Mouse (Mus musculus) cerebellum, postnatal 4 days (tissue): ENCODE results near the gene Tekt3.

Source experiments
- DNase-seq, 2 experiments: peaks; one replicate each; pipeline ENCODE4 v3.0.0; 2022; ENCODE audit warnings: low spot score in 2 of 2, mixed read lengths in 1 of 2

Tekt3 gene

DNA sequence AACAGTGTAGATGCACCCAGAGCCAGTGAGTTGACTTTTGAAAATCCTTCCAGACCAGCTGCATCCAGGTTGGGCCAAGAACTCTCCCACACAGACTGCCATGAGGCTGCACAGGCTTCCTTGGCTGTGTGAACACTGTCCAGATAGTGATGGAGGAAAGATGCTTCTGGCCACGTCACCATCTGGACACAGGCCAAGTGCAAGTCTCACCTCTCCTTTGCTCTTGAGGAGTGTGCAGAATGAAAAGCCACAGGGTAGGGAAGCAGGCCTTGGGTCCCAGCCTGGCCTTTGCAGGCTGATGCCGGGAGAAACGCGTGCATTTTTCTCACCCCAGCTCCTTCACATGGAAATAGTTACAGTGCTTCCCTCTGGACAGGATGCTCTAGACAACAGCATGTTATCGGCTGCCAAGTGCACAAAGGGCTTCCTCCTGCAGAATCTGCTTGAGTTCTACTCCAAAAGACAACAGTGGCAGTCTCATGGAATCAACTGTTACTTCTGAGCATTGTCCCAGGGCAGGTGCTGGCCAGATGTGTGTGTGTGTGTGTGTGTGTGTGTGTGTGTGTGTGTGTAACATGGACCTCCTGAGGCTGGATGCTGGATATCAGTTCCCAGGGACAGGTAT, 64.5 kb downstream of the Tekt3 start:
- no peak for DNase-seq

DNA sequence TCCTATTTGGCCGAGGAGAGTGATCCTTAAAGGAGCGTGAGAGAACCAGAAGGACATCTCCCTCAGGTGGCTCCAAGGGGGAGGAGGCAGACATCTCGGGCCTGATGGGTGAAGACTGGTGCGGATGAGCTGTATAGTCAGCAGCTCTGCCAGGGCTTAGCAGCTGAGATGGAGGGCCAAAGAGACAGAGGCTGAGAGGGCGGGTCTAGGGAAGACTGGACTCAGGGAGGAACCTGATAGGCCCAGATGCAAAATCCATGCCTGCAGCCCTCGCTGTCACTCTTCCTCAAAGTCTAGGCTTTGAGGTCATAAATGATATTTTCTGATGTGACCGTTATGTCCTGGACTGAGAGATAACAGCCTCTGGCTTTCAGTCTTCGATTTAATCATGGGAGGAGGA, 65.5 kb downstream of the Tekt3 start:
- no peak for DNase-seq

DNA sequence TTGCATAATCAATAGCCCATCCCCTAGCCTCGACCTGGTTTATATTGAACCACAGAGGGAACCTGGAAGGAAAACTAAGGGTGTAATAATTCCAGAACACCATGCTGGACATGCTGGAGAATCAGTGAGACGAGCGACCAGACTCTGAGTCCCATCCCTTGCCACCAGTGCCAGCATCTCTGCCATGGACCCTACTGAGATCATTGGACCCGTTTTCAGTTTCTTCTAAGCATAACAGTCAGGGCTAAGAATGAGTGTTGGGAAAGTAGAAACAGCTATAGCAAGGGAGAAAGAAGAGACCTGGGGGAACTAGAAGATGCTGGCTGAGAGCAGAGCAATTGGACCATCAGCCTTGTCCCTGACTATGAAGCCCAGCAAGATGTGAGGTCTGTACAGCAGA, 66.1 kb downstream of the Tekt3 start:
- DNase-seq, result no peak

DNA sequence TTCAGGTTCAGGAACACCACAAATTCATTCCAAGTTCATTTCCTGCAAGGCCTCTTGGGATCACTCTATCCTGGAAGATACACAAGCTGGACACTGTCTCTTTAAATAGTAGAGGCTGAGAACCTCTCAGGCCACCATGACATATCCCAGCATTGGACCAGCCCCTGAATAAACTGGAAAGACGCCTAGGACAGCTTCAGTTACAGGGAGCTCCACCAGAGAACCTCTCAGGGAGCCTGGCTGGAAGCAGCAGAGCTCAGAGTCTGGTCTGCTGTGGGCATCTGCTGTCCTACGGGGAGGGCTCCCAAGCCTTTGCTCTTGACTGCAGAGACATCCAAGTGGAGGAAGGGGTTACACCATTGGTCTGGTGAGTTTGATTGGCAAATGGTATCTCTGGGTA, 67.3 kb downstream of the Tekt3 start, which contains the start of gene Pmp22:
TSS of gene Pmp22 (plus strand) at position 199 of the 400 bp plus-strand sequence.
- no peak for DNase-seq

DNA sequence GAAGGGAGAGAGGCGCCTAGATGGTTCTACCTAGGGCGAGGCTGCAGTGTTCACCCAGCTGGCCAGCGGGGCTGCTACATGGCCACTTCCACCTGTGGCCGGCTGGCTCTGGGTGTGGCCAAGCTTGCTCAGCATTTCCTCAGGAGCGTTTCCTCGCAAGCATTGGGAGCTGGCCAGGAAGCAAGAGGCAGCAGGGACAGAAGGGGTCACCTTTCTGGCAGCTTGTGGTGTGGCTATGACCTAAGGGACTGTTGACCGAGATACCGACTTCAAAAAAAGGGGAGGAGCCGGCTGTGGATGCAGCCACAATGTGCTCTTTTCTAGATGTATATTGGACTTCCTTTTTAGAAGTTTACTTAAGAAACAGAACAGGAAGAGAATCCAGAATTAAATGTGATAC, 67.9 kb downstream of the Tekt3 start:
- DNase-seq, result no peak

DNA sequence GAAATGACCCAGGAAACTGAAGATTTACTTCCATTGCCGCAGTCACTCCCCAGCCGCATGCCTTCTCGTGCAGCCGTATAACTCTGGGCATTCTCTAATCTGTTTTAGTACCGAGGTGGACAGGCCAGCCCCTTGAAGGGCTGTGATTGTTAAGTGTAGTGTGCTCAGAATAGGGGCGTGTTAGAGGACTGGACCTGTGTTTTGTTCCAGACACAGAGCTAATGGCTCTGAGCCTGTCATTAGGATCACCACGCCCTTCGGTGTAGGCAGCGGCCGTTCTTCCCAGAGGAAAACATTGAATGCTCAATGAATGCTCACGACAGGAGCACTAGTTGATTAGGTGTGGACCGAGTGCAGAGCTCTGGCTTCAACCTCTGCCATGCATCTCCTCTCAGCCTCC, 68.4 kb downstream of the Tekt3 start:
- DNase-seq, result no peak

DNA sequence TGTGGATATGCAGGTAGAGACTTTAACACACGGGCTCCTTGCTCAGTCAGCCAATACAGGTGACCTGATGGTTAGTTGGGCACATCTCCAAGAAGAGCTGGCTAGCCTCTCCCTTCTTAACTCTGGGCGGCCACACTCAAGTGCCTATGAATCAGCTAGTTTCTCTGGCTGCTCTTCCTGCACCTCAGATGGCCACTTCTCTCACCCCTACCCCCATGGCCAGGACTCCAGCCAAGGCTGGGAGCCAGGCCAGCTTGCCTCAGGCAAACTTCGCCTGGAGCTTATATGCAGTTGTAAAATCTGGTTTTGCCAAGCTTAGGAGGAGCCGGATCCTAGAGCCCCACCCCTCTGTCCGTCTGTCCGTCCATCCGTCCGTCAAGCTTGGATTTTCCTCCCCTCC, 69.0 kb downstream of the Tekt3 start:
- DNase-seq, result peak in 1 of 2 experiments; percentile 75

DNA sequence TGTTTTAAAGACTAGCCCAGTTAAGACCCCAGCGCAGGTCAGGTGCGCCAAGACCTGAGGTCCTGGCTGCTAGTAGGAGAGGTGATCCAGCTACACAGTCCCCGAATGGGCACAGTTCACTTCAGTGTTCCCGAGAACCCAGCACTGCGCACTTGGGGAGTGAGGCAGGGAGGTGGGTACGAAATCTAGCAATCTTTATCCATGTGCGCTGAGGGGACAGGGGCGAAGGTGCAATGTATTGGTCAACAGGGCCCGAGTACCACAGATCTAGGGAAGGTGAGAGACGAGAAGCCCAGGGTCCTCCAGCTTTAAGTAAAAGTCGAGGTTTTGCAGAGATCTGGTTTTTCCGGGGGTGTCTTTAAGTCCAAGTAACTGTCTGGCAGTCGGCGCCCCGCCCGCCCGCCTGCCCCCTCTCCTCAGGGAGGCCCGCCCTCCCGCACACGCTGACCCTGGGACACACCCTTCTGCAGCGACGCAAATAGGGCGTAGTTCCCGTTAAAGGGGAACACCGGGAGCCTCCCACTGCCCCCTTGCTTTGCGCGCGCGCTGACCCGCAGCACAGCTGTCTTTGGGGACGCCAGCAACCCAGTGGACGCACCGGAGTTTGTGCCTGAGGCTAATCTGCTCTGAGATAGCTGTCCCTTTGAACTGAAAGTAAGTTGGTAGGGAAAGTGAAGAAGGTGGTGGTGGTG, 69.7 kb downstream of the Tekt3 start:
- no peak for DNase-seq

DNA sequence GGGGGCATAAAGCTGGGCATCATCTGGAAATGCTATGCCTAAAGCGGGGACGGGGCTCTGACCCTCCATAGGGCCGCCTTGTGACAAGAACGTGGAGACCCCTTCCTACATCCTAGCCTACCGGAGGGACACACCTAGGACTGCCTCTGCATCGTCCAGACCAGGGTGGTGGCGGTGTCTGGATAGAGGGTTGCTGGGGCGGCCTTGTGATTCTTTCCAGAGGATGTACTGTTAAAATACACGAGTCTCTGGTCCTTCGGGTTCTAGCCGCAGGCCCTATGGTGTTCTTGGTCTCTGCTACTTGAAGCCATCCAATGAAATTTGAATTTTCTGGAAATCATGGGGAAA, 70.2 kb downstream of the Tekt3 start:
- no peak for DNase-seq

DNA sequence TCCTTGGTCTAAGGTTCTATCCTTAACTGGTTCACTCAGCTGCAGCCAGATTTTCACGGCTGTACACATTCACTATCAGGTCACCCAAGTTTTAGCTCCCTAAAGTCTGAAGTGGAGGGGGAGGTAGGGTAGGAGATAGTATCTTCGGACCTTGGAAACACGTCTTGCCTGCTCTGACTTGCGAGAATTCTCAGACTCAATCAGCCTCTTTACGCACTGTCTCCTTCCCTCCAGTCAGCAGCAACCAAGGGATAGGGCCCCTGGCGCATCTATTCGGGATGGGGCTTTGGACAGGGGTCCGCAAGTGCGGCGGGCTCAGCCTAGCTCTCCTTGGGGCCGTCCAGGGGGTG, 70.7 kb downstream of the Tekt3 start:
- DNase-seq, result no peak

DNA sequence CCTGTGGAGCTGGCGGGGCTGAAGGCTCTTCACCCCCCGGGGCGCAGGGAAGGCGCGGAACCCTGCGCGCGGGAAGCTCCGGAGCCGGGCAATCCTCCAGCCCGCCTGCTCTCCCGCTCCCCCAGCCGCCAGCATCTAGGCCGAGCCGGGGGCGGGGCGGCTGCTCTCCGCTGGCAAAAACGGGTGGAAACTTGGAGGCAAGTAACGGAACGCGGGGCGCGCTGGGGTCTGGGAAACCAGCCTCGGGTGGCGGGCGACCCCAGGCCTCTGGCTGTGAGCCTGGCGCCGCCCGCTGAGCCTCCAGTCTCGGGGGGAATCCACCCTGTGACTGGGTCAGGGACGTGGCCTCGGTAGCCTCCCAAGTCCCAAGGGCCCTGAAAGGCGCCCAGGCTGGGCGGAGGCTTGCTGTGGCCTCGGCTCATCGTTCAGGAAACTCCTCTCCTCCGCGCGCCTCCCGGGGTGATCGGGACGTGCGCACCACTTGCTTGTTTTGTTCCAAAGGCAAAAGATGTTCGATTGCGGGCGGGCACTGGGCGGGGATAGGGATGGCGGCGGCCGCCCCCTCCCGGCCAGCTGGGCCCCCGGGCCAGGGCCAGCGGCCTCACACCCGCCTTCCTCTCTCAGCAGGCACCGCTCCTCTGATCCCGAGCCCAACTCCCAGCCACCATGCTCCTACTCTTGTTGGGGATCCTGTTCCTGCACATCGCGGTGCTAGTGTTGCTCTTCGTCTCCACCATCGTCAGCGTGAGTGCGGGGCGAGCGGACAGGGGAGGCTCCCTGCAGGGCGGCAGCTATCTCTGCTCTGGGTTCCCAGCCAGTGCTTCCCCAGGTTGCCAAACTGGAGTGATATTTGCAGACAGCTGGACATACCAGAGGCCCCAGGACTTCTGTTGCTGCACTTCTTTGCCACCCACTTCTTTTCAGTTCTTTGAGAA, 71.3 kb downstream of the Tekt3 start:
- peak; percentile 38 to 60 for DNase-seq

DNA sequence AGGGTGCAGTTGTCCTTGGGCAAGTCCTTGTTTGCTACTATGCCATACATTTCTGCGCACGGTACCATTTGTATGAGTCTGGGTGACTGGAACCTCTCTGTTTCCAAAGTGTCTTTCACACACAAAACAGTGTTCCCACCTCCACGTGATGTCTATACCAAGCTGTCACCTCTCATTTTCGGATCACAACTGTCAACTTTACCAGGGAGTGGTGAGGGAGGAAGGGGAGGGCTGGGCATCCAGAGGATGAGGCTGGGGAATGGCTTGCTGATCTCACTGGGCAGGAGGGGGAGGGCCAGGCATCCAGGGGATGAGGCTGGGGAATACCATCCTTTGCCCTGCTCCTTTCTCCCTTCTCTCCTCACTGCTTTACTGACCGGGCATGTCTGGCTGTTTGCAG, 72.6 kb downstream of the Tekt3 start:
- DNase-seq, result no peak

DNA sequence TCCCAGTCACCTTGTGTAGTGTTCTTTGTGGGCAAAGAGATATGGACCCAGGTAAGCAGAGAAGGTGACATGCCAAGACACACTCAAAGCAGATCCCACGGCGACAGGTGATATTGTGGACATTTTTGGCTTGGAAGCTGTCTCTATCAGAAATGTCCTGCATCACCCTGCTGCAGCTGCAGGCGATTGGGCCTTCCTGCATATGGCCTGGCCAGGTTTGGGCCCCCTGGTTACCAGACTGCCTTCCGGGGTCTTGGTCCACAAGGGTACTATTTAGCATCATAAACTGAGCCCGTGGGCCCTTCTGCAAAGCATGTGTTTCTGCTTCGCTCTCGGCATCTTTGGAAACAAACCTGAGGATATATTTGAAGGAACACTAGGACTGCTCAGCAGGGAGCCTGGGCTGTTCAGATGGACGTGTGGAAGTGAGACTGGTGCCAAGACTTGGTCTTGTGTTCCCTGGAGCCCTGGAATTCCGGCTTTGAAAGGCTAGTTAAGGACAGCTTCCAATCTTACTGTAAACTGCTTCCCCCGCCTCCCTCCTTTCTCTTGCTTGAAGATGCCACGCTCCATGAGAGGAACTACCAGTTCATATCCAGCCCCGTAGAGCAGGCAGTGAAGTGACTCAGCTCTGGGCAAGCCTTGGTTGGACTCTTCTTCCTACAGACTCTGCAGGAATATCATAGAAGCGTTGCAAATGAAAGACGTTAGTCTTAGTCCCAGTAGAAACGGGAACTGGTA, 73.5 kb downstream of the Tekt3 start:
- DNase-seq, result no peak

DNA sequence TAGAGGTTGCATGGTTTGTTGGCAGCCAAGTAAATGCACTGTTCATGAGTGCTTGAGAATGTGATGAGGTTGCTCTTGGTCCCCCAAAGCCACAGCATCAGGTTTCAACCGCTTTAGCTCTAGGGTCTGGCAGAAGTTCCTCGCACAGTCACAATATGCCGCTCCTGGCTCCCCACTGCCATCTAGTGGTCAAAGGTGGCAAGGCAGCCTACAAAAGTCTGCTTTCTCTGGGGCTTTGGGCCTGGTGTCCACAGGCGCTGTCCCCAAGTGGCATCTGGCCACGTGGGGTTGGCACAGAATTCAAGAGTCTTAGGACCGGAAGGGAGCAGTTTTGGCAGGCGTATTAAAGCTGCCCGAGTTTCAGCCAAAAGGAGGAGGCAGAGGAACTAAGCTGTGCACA, 74.2 kb downstream of the Tekt3 start:
- DNase-seq, result peak; percentile 96 to 99

DNA sequence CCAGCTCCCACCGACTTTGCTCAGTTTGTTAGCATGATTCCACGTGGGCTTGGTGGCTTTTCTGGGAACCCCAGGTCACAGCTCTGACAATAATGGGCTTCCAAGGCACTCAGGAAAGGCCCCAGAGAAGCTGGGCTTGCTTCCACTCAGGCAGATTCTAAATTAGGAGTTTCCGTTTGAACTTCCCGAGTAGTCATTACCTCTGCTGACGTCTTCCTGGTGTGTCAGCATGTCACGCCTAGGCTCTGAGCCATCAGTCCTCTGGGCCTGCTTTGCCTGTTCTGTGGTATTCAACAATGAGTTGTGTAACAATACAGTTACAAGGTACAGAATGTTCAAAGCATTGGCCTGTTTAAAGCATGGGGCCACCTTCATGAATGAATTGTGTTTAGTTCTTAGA, 74.8 kb downstream of the Tekt3 start:
- DNase-seq, result no peak

DNA sequence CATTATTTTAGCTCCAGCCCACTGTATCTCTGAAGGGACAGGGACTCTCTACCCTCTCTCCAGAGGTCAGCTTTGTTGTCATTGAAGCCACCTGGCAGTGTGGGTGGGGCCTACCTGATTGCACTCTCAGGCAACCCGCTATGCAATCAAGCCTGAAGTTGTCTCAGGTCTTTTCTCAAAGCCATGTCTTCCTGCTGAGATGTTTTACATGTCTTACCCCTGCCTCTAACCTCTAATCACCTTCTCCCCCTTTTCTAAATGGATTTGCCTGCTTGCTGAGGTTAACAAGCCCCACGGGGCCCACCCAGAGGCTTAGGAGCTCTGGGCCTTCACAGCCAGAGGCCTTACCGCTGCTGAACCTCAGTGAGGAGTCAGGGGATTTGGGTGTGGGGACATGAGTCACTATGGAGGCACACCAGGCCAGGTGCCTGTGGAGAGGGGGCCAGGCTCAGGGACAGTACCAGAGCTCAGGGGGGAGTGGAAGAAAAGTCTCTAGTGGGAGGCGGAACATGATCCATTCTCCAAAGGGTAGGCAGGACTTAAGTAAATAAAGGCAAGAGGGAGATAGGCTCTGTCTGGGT, 75.5 kb downstream of the Tekt3 start:
- DNase-seq, result no peak

DNA sequence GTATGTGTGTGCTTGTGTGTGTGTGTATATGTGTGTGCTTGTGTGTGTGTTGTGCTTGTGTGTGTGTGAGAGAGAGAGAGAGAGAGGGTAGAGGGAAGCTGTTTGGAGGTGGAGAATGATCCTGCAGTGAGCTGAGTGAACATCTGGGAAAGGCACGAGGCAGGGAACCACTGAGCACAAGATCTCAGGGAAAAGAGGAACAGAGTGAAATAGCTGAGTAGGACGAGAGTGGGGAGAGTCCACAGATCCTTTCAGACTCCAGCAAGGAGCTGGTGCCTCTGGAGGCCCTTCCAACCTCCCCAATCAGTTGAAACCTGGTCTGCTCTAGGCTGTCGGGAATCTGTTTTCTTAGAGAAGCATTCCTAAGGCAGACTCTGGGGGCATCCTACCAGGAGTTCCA, 77.3 kb downstream of the Tekt3 start:
- no peak for DNase-seq

DNA sequence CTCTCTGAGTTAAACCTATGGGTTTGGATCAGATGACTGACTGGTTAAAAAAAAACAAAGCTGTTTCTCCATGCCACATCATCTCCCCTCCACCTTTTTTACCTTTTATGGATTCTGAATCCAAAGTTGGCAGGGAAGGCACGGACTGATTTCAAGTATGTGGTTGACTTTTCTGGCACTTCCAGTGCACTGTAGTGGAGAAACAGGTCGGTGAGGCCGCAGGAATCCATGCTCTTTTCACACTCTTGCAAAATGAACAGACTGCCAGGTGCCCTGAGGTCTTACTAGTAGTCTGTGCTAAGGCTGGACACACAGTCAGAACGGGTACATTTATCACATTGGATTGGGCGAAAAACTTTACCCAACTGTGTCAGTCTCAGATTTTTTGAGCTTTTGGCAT, 80.9 kb downstream of the Tekt3 start:
- no peak for DNase-seq

DNA sequence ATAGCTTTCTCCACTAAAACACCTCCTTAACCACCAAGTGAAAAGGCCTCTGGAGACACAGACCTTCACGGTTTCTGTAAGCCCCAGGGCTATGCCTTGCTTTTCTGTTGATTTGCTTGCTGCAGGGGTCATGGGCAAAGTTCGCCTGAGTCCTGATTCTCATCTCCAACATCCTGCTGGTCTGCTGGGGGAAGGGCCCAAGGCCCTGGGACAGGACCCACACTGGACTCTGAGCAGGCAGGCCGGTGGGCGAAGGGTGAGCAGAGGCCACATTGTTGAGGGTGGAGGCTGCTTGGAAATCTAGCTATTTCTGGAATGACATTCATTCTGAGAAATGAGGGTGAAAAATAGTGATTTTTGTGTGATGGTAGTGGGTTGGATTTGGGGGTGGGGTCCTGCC, 81.4 kb downstream of the Tekt3 start:
- no peak for DNase-seq

DNA sequence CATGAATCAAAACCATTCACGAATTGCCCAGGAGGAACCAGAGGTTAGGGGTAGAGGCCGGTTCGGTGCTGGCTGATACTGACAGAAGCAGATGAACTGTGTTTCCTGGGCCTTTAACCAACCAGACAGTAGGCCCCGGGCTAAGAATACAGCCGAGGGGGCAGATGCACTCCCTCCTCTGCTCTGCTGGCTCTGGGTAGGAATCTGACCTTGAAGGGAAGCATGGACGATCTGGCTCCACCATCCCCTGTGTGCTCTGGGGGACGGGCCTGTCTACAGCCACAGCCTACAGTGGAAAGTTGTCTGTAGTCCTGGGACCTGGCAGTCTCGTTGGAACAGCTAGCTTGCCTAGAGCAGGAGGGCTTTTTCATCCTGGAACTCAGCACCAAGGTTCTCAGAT, 82.0 kb downstream of the Tekt3 start:
- DNase-seq, result no peak
